In genomic region chr16:34976630-34977029, GRCm38 (mm10) we compare ENCODE assay signal across 11 mouse cellular contexts. TPM values are rescaled to one million over a fixed set of nuclear protein-coding genes. Genes with fewer than 3 reads are reported as not detected.
A peak's percentile ranks its signal among the peaks of the same experiment; 100 is the strongest.
DNase-seq lines count a peak whose midpoint lies in the region; ATAC-seq and TF ChIP-seq lines count a peak whose summit lies in the region.
"Had no signal": no experiment of that assay in that cellular context is flagged by ENCODE, and none has a peak within 500 bp of the region (broad histone marks: within the 10 kb centered on the region; RNA-seq: fewer than 3 reads in every experiment).

No protein-coding gene starts in this region.

- no peak overlapping the region for H3K9ac ChIP-seq in kidney, embryonic 14.5 days (ENCODE audit: low read depth, low read length)
- H3K9ac ChIP-seq in midbrain, postnatal 0 days (replicated peaks; ENCODE audit: low read length, poor library complexity, severe bottlenecking) = no peak overlapping the region
- no peak overlapping the region for H3K9ac ChIP-seq in midbrain, embryonic 15.5 days

- H3K27ac ChIP-seq in kidney, adult 2 months (ENCODE audit: insufficient read depth, low read depth, low read length) = no peak overlapping the region
- no peak overlapping the region for H3K27ac ChIP-seq in kidney, embryonic 14.5 days (ENCODE audit: low read depth, low read length)
- H3K27ac ChIP-seq in midbrain, postnatal 0 days (ENCODE audit: low read depth, low read length) = no peak overlapping the region
- H3K27ac ChIP-seq in midbrain, embryonic 15.5 days = no peak overlapping the region
- no peak overlapping the region for H3K27ac ChIP-seq in small intestine, adult 2 months (ENCODE audit: insufficient read depth, low read depth, low read length)

- no peak overlapping the region for H3K4me3 ChIP-seq in kidney, adult 2 months (ENCODE audit: insufficient read depth, low read depth, low read length)
- H3K4me3 ChIP-seq in kidney, embryonic 14.5 days (ENCODE audit: low read length) = no peak overlapping the region
- H3K4me3 ChIP-seq in midbrain, postnatal 0 days (ENCODE audit: low read depth, low read length) = no peak overlapping the region
- no peak overlapping the region for H3K4me3 ChIP-seq in midbrain, embryonic 15.5 days
- H3K4me3 ChIP-seq in small intestine, adult 2 months (ENCODE audit: low read depth, low read length) = no peak overlapping the region

- ATAC-seq in kidney, embryonic 14.5 days (ENCODE audit: low FRiP score, low TSS enrichment) = no peak
- no peak for ATAC-seq in midbrain, postnatal 0 days (ENCODE audit: low FRiP score)
- ATAC-seq in midbrain, embryonic 15.5 days (replicated peaks) = no peak
- ATAC-seq: inflammation-experienced regulatory T-cells, adult 6 months had no signal

- 74% methylated on average over 13 of the region's 13 CpGs for WGBS in kidney, adult 2 months
- WGBS in kidney, embryonic 14.5 days = 80% methylated on average over 13 of the region's 13 CpGs
- 81% methylated on average over 13 of the region's 13 CpGs for WGBS in midbrain, postnatal 0 days
- whole genome bisulfite sequencing in midbrain, embryonic 15.5 days = 79% methylated on average over 13 of the region's 13 CpGs
- 82% methylated on average over 13 of the region's 13 CpGs for WGBS in small intestine, adult 2 months

- H3K36me3 ChIP-seq in kidney, adult 2 months (ENCODE audit: control insufficient read depth, insufficient read depth, low read length) = no peaks in the 10 kb centered on the region; the same call in 1 of the 2 replicates
- peaks cover 22% of the 10 kb centered on the region; the same call in 1 of the 2 replicates for H3K36me3 ChIP-seq in kidney, embryonic 14.5 days (ENCODE audit: control insufficient read depth, insufficient read depth, low read length)
- H3K36me3 ChIP-seq in midbrain, postnatal 0 days (ENCODE audit: insufficient read depth, low read length) = no peaks in the 10 kb centered on the region
- H3K36me3 ChIP-seq in midbrain, embryonic 15.5 days (replicated peaks) = no peaks in the 10 kb centered on the region
- peaks cover 80% of the 10 kb centered on the region for H3K36me3 ChIP-seq in small intestine, adult 2 months (ENCODE audit: control insufficient read depth, insufficient read depth, low read length)

- H3K9me3 ChIP-seq in kidney, embryonic 14.5 days (ENCODE audit: control insufficient read depth, low read length) = no peaks in the 10 kb centered on the region
- H3K9me3 ChIP-seq in midbrain, postnatal 0 days (ENCODE audit: low read length) = no peaks in the 10 kb centered on the region
- no peaks in the 10 kb centered on the region for H3K9me3 ChIP-seq in midbrain, embryonic 15.5 days

- no peak overlapping the region for H3K4me2 ChIP-seq in kidney, embryonic 14.5 days (replicated peaks; ENCODE audit: low read depth, low read length)
- H3K4me2 ChIP-seq in midbrain, postnatal 0 days (ENCODE audit: low read depth, low read length, poor library complexity, severe bottlenecking) = no peak overlapping the region
- no peak overlapping the region for H3K4me2 ChIP-seq in midbrain, embryonic 15.5 days
- H3K4me2 ChIP-seq: heart, embryonic 11.5 days; midbrain, embryonic 11.5 days had no signal

- TF ChIP-seq CTCF in kidney, adult 2 months (conservative IDR thresholded peaks at IDR 0.05; ENCODE audit: insufficient read depth, insufficient read length, low read depth, low read length) = peak; percentile 75
- TF ChIP-seq CTCF in midbrain, postnatal 0 days (IDR thresholded peaks at IDR 0.05) = peak; percentile 45; the same call in 1 of the 2 replicates
- TF ChIP-seq CTCF in small intestine, adult 2 months (IDR thresholded peaks at IDR 0.05; ENCODE audit: extremely low read depth, insufficient read length, insufficient replicate concordance, low read depth, low read length) = peak; percentile 62; the same call in 1 of the 2 replicates

- H3K27me3 ChIP-seq in kidney, adult 2 months (replicated peaks; ENCODE audit: control insufficient read depth, insufficient read depth, low read length) = no peaks in the 10 kb centered on the region
- H3K27me3 ChIP-seq in kidney, embryonic 14.5 days (ENCODE audit: control insufficient read depth, insufficient read depth, low read length) = no peaks in the 10 kb centered on the region
- H3K27me3 ChIP-seq in midbrain, postnatal 0 days (ENCODE audit: insufficient read depth, low read length) = no peaks in the 10 kb centered on the region
- H3K27me3 ChIP-seq in midbrain, embryonic 15.5 days (replicated peaks) = no peaks in the 10 kb centered on the region
- H3K27me3 ChIP-seq in small intestine, adult 2 months (ENCODE audit: control insufficient read depth, insufficient read depth, low read length) = no peaks in the 10 kb centered on the region

- DNase-seq in kidney, adult 2 months = no peak
- DNase-seq in midbrain, postnatal 0 days (ENCODE audit: low spot score) = no peak
- DNase-seq in R1 (ENCODE audit: low read depth, low spot score) = peak; percentile 69
- no peak for DNase-seq in layer of hippocampus, adult 18-20 months (ENCODE audit: low spot score in 2 of 2)
- DNase-seq: cerebellum, adult 9-11 months had no signal

- no peak for TF ChIP-seq POLR2A in kidney, adult 2 months (IDR thresholded peaks at IDR 0.05; ENCODE audit: low read depth, low read length)
- TF ChIP-seq POLR2A in small intestine, adult 2 months (IDR thresholded peaks at IDR 0.05; ENCODE audit: low read depth, low read length) = no peak

- H3K4me1 ChIP-seq in kidney, adult 2 months (ENCODE audit: control insufficient read depth, insufficient read depth, low read length) = peaks cover 2% of the 10 kb centered on the region; the same call in 1 of the 2 replicates
- no peaks in the 10 kb centered on the region for H3K4me1 ChIP-seq in kidney, embryonic 14.5 days (ENCODE audit: control insufficient read depth, insufficient read depth, low read length)
- no peaks in the 10 kb centered on the region for H3K4me1 ChIP-seq in midbrain, postnatal 0 days (ENCODE audit: insufficient read depth, low read length)
- no peaks in the 10 kb centered on the region for H3K4me1 ChIP-seq in midbrain, embryonic 15.5 days
- H3K4me1 ChIP-seq in small intestine, adult 2 months (ENCODE audit: control insufficient read depth, insufficient read depth, insufficient read length, low read length) = peaks cover 6% of the 10 kb centered on the region

RNA-seq across cellular contexts. Expression of gene Hacd2, which starts 45.6 kb away (rescaled TPM):
- 68.4 and 70.8 TPM in 2 replicates for polyA plus RNA-seq in kidney, adult 2 months (2012; rRNA removed)
- 51.4 and 73.9 TPM in 2 replicates for polyA plus RNA-seq in kidney, embryonic 14.5 days (2014; fragmentation: Nextera tagmentation; extraction: Ambion mirVana)
- total RNA-seq in midbrain, postnatal 0 days (2014; rRNA removed) = 14.6 and 28.4 TPM in 2 replicates
- 48.4 and 49.4 TPM in 2 replicates for polyA plus RNA-seq in midbrain, postnatal 0 days (2015; fragmentation: Nextera tagmentation; extraction: Ambion mirVana)
- 42.6 and 50.6 TPM in 2 replicates for polyA plus RNA-seq in midbrain, embryonic 15.5 days (2015; fragmentation: Nextera tagmentation; extraction: Ambion mirVana)
- polyA plus RNA-seq in small intestine, adult 2 months (2012; rRNA removed) = 25.6 and 34.9 TPM in 2 replicates
- total RNA-seq in layer of hippocampus, adult 18-20 months (2021) = 10 to 100 TPM; 30.4 to 35.9 TPM
